Mouse (Mus musculus) cerebellum, adult 2 months (tissue): ENCODE measurements around the gene Anxa1. TPM values are rescaled to one million over a fixed set of nuclear protein-coding genes. Genes with fewer than 3 reads are reported as not detected.

ENCODE experiments used
- DNase-seq, 2 experiments: peaks; one replicate each; pipeline ENCODE4 v3.0.0; 2021
- H3K27ac ChIP-seq: fragments of 200-500 bp; 2 replicates; pipeline ENCODE4 v1.5.1; 2012; ENCODE audit warnings: low read length, control low read depth, inconsistent platforms; ENCODE audit not compliant: insufficient read depth
- H3K27me3 ChIP-seq: fragments of 200-500 bp; 2 replicates; pipeline ENCODE4 v1.6.1; 2012; ENCODE audit warnings: inconsistent platforms, mild to moderate bottlenecking, low read length, moderate library complexity; ENCODE audit not compliant: control insufficient read depth, insufficient read depth
- H3K4me1 ChIP-seq: fragments of 200-500 bp; 2 replicates; pipeline ENCODE4 v1.6.1; 2011; ENCODE audit warnings: low read length; ENCODE audit not compliant: control insufficient read depth, insufficient read depth
- H3K4me3 ChIP-seq: fragments of 200-500 bp; replicated peaks from 2 replicates; pipeline ENCODE3; 2011; ENCODE audit warnings: mild to moderate bottlenecking, low read depth, low read length, control low read depth; ENCODE audit not compliant: insufficient read depth
- CTCF ChIP-seq: fragments of 200-500 bp; IDR thresholded peaks from 2 replicates; pipeline ENCODE4 v1.5.1; 2011; ENCODE audit warnings: low read depth, mild to moderate bottlenecking, control low read depth, low read length, moderate library complexity, borderline replicate concordance; ENCODE audit not compliant: insufficient read depth
- POLR2A ChIP-seq: fragments of 200-500 bp; IDR thresholded peaks from 2 replicates; pipeline ENCODE4 v1.6.1; 2011; ENCODE audit warnings: low read length, control low read depth, borderline replicate concordance; ENCODE audit not compliant: insufficient read depth
- WGBS: fragments of 180-500 bp; shearing (Covaris S2); methylation state at CpG from one replicate; pipeline ENCODE4 v1.1.7; 2018; 5-methylcytosine and 5-hydroxymethylcytosine counted together
- polyA plus RNA-seq: library from polyadenylated mRNA; depleted of rRNA; stranded (reverse); fragments of >200 nt; gene quantifications from 2 replicates; pipeline ENCODE4 v1.2.3, GENCODE M21; 2012; rRNA removed

Gene Anxa1
- 0.74 and 1.00 TPM in 2 replicates for polyA plus RNA-seq

DNA sequence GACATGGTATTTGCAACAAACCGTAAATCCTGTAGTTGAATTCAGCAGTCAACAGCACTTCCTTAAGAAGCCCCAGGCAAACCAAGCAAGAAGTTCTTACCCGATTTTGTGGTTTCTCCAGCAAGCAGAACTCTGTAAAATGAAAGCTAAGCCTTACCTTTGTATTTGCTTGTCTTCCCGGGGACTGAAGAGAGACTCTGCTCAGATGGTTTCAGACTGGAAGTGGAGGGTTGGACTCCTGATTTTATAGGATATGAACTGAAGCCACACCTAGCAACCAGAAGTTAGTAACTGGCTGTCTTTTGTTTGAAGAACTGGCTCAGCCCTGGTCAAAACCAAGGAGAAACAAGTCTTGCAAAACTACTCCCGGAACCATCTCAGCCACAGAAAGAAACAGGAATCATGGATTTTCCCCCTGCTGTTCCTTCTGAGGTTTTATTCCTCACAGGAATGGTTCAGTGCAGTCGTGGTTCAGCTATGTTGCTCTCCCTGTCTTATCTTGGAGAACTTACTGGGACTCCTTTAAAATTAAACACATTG lies at the start of gene Anxa1:
Gene Anxa1 (minus strand): TSS at position 490 of the 540 bp plus-strand sequence.
- DNase-seq = no peak
- WGBS = 68% methylated on average over 5 of the region's 5 CpGs
- no peak for TF ChIP-seq POLR2A
- TF ChIP-seq CTCF = no peak

GRCm38 (mm10) chr19:20437043-20437442 lies 46.3 kb upstream of the Anxa1 start:
- Histone ChIP-seq H3K4me3 (no peak overlapping the region), H3K27ac (no peak overlapping the region), H3K4me1 (no peaks in the 10 kb centered on the region), H3K27me3 (no peaks in the 10 kb centered on the region)
- 10% methylated on average over 5 of the region's 5 CpGs for WGBS
- no peak for DNase-seq
- TF ChIP-seq POLR2A = no peak
- TF ChIP-seq CTCF = no peak

More for the DNA sequence above, at the start of gene Anxa1:
- Histone ChIP-seq H3K4me1 (no peaks in the 10 kb centered on the region), H3K4me3 (no peak within 1 kb of the TSS), H3K27ac (no peak within 1 kb of the TSS), H3K27me3 (no peaks in the 10 kb centered on the region)

- WGBS = 16% methylated on average over 3 of the region's 3 CpGs
- H3K4me3 ChIP-seq = no peak overlapping the region
- no peaks in the 10 kb centered on the region for H3K4me1 ChIP-seq
- H3K27ac ChIP-seq = no peak overlapping the region
- no peaks in the 10 kb centered on the region for H3K27me3 ChIP-seq
- TF ChIP-seq POLR2A (no peak), CTCF (peak; percentile 39)
- peak; percentile 6 to 16 for DNase-seq
Measured at GRCm38 (mm10) chr19:20434541-20434940, 43.8 kb upstream of the Anxa1 start.

DNA sequence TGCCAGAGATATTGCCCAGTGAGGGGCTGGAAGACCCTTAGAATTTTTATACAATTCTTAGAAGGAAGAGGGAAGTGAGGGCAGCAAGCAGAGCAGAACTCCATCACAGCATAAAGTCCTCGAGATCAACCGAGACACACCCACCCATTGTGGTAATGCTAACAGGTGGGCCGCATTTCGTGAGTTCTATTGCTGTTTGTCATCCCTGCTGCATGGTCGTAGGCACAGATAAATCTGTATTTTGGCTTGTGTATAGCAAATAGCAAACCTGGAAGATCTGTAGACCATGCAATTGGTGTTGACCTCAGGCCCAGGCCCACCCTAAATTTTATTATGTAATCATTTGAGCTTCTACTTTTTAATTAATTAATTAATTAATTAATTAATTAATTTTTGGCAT lies 43.2 kb upstream of the Anxa1 start:
- 88% methylated on average over 5 of the region's 5 CpGs for WGBS
- DNase-seq = no peak
- Histone ChIP-seq H3K4me1 (no peaks in the 10 kb centered on the region), H3K27me3 (no peaks in the 10 kb centered on the region), H3K4me3 (no peak overlapping the region), H3K27ac (no peak overlapping the region)
- TF ChIP-seq CTCF (no peak), POLR2A (no peak)

- 80% methylated on average over 12 of the region's 12 CpGs for WGBS
- no peak overlapping the region for H3K4me3 ChIP-seq
- no peak for DNase-seq
- H3K27me3 ChIP-seq = no peaks in the 10 kb centered on the region
- H3K27ac ChIP-seq = no peak overlapping the region
- H3K4me1 ChIP-seq = no peaks in the 10 kb centered on the region
- TF ChIP-seq POLR2A = no peak
- no peak for TF ChIP-seq CTCF
Measured at GRCm38 (mm10) chr19:20426443-20427161, 35.9 kb upstream of the Anxa1 start.

DNA sequence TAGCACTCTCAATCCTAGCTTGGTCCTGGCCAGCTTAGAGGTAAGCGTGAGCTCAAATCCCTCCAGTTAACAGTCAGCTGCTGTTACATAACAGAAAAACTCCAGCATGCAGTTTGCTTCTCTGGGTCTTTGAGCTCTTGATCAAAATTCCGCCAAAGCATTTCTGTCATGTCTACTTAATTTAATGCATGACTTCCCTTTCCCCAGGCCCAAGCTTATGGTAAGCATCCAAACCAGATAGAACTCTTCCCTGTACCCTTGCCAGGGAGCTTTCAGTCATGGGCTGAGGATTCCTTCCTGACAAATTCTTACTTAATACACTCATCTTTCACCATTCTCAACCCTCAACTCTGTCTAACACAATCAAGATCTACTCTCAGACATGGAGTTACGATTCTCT lies 20.5 kb upstream of the Anxa1 start:
- Histone ChIP-seq H3K4me1 (no peaks in the 10 kb centered on the region), H3K27ac (no peak overlapping the region), H3K4me3 (no peak overlapping the region), H3K27me3 (no peaks in the 10 kb centered on the region)
- TF ChIP-seq POLR2A (no peak), CTCF (no peak)
- 35% methylated on average over 3 of the region's 3 CpGs for WGBS
- no peak for DNase-seq

DNA sequence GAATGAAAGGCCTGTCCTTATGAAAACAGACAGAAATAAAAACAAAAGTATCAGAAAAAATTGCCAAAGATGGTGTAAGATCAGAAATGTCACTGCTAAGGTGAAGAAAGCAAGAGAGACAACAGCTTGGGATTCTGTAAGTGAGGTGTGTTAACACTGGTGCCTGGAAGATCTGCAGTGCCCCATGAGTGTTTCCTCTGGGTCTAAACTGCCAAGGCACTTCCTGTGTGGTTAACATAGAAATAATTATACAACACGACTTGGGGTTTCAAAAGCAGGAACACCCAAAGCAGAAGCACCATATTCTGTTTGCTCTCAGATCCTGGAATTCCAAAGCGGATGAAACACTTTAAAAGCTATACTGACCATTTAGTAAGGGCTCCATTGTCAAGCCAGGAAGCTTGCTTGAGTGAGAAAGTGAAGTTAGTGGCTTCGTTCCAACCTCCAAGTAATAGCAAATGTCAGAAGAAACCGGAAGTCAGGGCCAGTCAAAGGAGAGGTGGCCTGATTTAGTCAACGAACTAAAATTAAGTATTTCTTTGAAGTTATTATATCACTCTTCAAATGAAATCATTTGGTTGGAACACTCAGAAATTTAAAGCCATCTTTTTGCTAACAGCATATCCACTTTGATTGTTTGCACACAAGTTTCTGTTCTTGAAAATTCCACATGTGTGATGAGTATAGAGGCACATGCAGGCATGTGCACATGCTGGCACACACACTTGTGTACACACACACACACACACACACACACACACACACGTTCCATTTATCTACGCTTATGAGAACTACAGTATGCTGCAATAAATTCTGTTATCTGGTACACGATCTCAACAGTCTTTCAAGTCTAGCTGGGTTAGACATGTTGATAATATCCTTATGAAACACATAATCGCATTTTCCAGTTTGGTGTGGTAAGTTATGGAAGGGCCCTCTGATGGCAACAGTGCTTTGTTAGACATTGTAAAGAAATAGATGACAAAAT lies 19.1 kb upstream of the Anxa1 start:
- Histone ChIP-seq H3K27me3 (no peaks in the 10 kb centered on the region), H3K4me3 (no peak overlapping the region), H3K27ac (no peak overlapping the region), H3K4me1 (no peaks in the 10 kb centered on the region)
- no peak for DNase-seq
- 70% methylated on average over 9 of the region's 9 CpGs for WGBS
- TF ChIP-seq CTCF = no peak
- TF ChIP-seq POLR2A = no peak
